In genomic region chr6:71012823-71013461, GRCm38 (mm10) we compare ENCODE assay signal across 9 mouse cellular contexts. TPM values are rescaled to one million over a fixed set of nuclear protein-coding genes. Genes with fewer than 3 reads are reported as not detected.
DNase-seq lines count a peak whose midpoint lies in the region; ATAC-seq and TF ChIP-seq lines count a peak whose summit lies in the region.
"Had no signal": no experiment of that assay in that cellular context is flagged by ENCODE, and none has a peak within 500 bp of the region (broad histone marks: within the 10 kb centered on the region; RNA-seq: fewer than 3 reads in every experiment).

No protein-coding gene starts in this region.

- H3K9ac ChIP-seq in intestine, postnatal 0 days (ENCODE audit: low read depth, low read length) = peak overlapping the region; percentile 37; the same call in 1 of the 2 replicates

- DNase-seq in Patski (ENCODE audit: low read depth, low spot score) = no peak
- peak; percentile 50 for DNase-seq in cerebellum, adult 9-10 months
- DNase-seq in frontal cortex, postnatal 14 days (ENCODE audit: low spot score in 2 of 2) = peak; percentile 11 to 55
- peak; percentile 47 to 60 for DNase-seq in left cerebral cortex, postnatal 25 days (ENCODE audit: low spot score in 2 of 2)
- DNase-seq in right cerebral cortex, postnatal 25 days = peak; percentile 66
- no peak for DNase-seq in spleen, postnatal 36 days (ENCODE audit: low spot score in 2 of 2)

- intact Hi-C loops in left cerebral cortex, postnatal 25 days (cut with DNase I) = no loop called here

- H3K4me3 ChIP-seq in intestine, postnatal 0 days (ENCODE audit: low read depth, low read length) = peak overlapping the region; percentile 42

- POLR2A ChIA-PET in Patski (lab: Charles Lee) = no interaction called here

- no peak overlapping the region for H3K27ac ChIP-seq in intestine, postnatal 0 days (ENCODE audit: low read depth, low read length)

- peaks cover 5% of the 10 kb centered on the region; the same call in 1 of the 2 replicates for H3K4me1 ChIP-seq in intestine, postnatal 0 days (replicated peaks; ENCODE audit: control insufficient read depth, insufficient read depth, low read length)

- H3K27me3 ChIP-seq in Patski = peaks cover 9% of the 10 kb centered on the region
- 0 out of 2 replicates have a peak, but pooled peaks cover 3% of the 10 kb centered on the region for H3K27me3 ChIP-seq in intestine, postnatal 0 days (replicated peaks; ENCODE audit: control insufficient read depth, insufficient read depth, low read length)

- H3K9me3 ChIP-seq in intestine, postnatal 0 days (ENCODE audit: control insufficient read depth) = no peaks in the 10 kb centered on the region

- CTCF ChIA-PET in Patski (lab: Charles Lee) = interaction anchor here (1.1 to 2.0 kb wide), 4 partner anchors 12 to 209 kb away, joined by 3 to 6 read pairs (median 4); no protein-coding TSS in a partner anchor

- H3K36me3 ChIP-seq in intestine, postnatal 0 days (ENCODE audit: control insufficient read depth, insufficient read depth) = no peaks in the 10 kb centered on the region

- in situ Hi-C loops in Patski (cut with MboI; ENCODE audit: low pct_unique_long_range_greater_than_20kb) = loop anchor here (5.0 kb wide), 2 partner anchors 56 to 211 kb away; partner anchors contain the start of gene Foxi3

- H3K4me2 ChIP-seq in intestine, postnatal 0 days (replicated peaks; ENCODE audit: low read depth) = peak overlapping the region; percentile 93

- TF ChIP-seq CTCF in Patski (IDR thresholded peaks at IDR 0.05) = peak; percentile 85
- TF ChIP-seq CTCF in intestine, postnatal 0 days (IDR thresholded peaks at IDR 0.05; ENCODE audit: low read depth) = peak; percentile 83

- ATAC-seq in Patski = peak; percentile 86
- ATAC-seq in intestine, postnatal 0 days = peak; percentile 71
- ATAC-seq in megakaryocyte progenitor cell, adult 5-6 weeks (replicated peaks; ENCODE audit: poor library complexity) = peak; percentile 92

- under 1% methylated on average over 38 of the region's 38 CpGs for WGBS in intestine, postnatal 0 days

RNA-seq across cellular contexts. Expression of gene Foxi3, which starts 56.6 kb away (rescaled TPM):
- not detected for polyA plus RNA-seq in Patski (2021)
- not detected in 2 replicates for polyA plus RNA-seq in intestine, postnatal 0 days (2015; fragmentation: Nextera tagmentation; extraction: Ambion mirVana)
- total RNA-seq in left cerebral cortex, postnatal 25 days (2021) = not detected
- not detected in 2 replicates for total RNA-seq in megakaryocyte progenitor cell, adult 5-6 weeks (2015)
- not detected in 2 replicates for total RNA-seq in megakaryocyte progenitor cell, adult 5-6 weeks (2017)
- total RNA-seq: gastrocnemius, postnatal 4 days had no signal

Comparison
In these comparisons a context has a peak if more than half of its experiments do, and no peak if none do; other contexts are left out.
1. DNase-seq: peak in cerebellum, adult 9-10 months (single experiment), frontal cortex, postnatal 14 days (2 of 2), left cerebral cortex, postnatal 25 days (2 of 2) and right cerebral cortex, postnatal 25 days (single experiment); none in Patski (single experiment) and spleen, postnatal 36 days (0 of 2).
2. Peak in every context shown above with its lines, with median percentiles within 50 percentile points of each other: ATAC-seq.